Mouse (Mus musculus): ENCODE data around the gene Auts2. TPM values are rescaled to one million over a fixed set of nuclear protein-coding genes. Genes with fewer than 3 reads are reported as not detected.

Auts2 gene
- polyA plus RNA-seq, 2 experiments = 38.3 to 50.8 TPM

- Histone ChIP-seq H3K4me3 (replicated peaks; ENCODE audit: low read length) (no peak overlapping the region), H3K4me2 (replicated peaks; ENCODE audit: low read depth, low read length, severe bottlenecking) (no peak overlapping the region), H3K4me1 (ENCODE audit: control insufficient read depth, insufficient read depth, low read length) (peaks cover 11% of the 10 kb centered on the region), H3K36me3 (ENCODE audit: control insufficient read depth, insufficient read depth, low read length) (no peaks in the 10 kb centered on the region), H3K27ac (replicated peaks; ENCODE audit: low read depth, low read length) (no peak overlapping the region), H3K9me3 (ENCODE audit: control insufficient read depth, low read length) (no peaks in the 10 kb centered on the region; the same call in 1 of the 2 replicates), H3K9ac (ENCODE audit: low read depth, low read length, severe bottlenecking) (no peak overlapping the region), H3K27me3 (ENCODE audit: control insufficient read depth, insufficient read depth, low read length) (peaks cover 17% of the 10 kb centered on the region)
- 29% methylated on average over 10 of the region's 10 CpGs for WGBS
- peak; percentile 68 for DNase-seq (ENCODE audit: low spot score)
- no peak for TF ChIP-seq POLR2A (IDR thresholded peaks at IDR 0.05; ENCODE audit: borderline replicate concordance, extremely low read depth, insufficient read depth, insufficient read length)
- peak; percentile 83 for ATAC-seq (ENCODE audit: low FRiP score, low read depth)
Measured at GRCm38 (mm10) chr5:132067750-132068739, 475.1 kb downstream of the Auts2 start.

GRCm38 (mm10) chr5:132060116-132060515 lies 483.0 kb downstream of the Auts2 start:
- H3K9me3 ChIP-seq (ENCODE audit: control insufficient read depth, low read length) = no peaks in the 10 kb centered on the region
- H3K4me1 ChIP-seq (ENCODE audit: control insufficient read depth, insufficient read depth, low read length) = no peaks in the 10 kb centered on the region
- no peaks in the 10 kb centered on the region for H3K27me3 ChIP-seq (ENCODE audit: control insufficient read depth, insufficient read depth, low read length)
- H3K9ac ChIP-seq (ENCODE audit: low read depth, low read length, severe bottlenecking) = no peak overlapping the region
- H3K36me3 ChIP-seq (ENCODE audit: control insufficient read depth, insufficient read depth, low read length) = no peaks in the 10 kb centered on the region
- 88% methylated on average over 6 of the region's 6 CpGs for WGBS
- ATAC-seq (ENCODE audit: low FRiP score, low read depth) (no peak), DNase-seq (ENCODE audit: low spot score) (no peak)
- TF ChIP-seq POLR2A (IDR thresholded peaks at IDR 0.05; ENCODE audit: borderline replicate concordance, extremely low read depth, insufficient read depth, insufficient read length) = no peak
- no peak overlapping the region for H3K4me2 ChIP-seq (replicated peaks; ENCODE audit: low read depth, low read length, severe bottlenecking)
- H3K4me3 ChIP-seq (replicated peaks; ENCODE audit: low read length) = no peak overlapping the region
- H3K27ac ChIP-seq (replicated peaks; ENCODE audit: low read depth, low read length) = no peak overlapping the region

- no peak overlapping the region for H3K4me3 ChIP-seq (replicated peaks; ENCODE audit: low read length)
- TF ChIP-seq POLR2A (IDR thresholded peaks at IDR 0.05; ENCODE audit: borderline replicate concordance, extremely low read depth, insufficient read depth, insufficient read length) = no peak
- no peak overlapping the region for H3K4me2 ChIP-seq (replicated peaks; ENCODE audit: low read depth, low read length, severe bottlenecking)
- H3K9me3 ChIP-seq (ENCODE audit: control insufficient read depth, low read length) = no peaks in the 10 kb centered on the region
- H3K27me3 ChIP-seq (ENCODE audit: control insufficient read depth, insufficient read depth, low read length) = no peaks in the 10 kb centered on the region
- no peaks in the 10 kb centered on the region for H3K36me3 ChIP-seq (ENCODE audit: control insufficient read depth, insufficient read depth, low read length)
- H3K27ac ChIP-seq (replicated peaks; ENCODE audit: low read depth, low read length) = no peak overlapping the region
- peaks cover 5% of the 10 kb centered on the region; the same call in 1 of the 2 replicates for H3K4me1 ChIP-seq (ENCODE audit: control insufficient read depth, insufficient read depth, low read length)
- no peak overlapping the region for H3K9ac ChIP-seq (ENCODE audit: low read depth, low read length, severe bottlenecking)
- ATAC-seq (ENCODE audit: low FRiP score, low read depth) = no peak
- DNase-seq (ENCODE audit: low spot score) = no peak
- WGBS = 57% methylated on average over 13 of the region's 13 CpGs
Measured at GRCm38 (mm10) chr5:132052637-132053036, 490.5 kb downstream of the Auts2 start.

- Histone ChIP-seq H3K36me3 (ENCODE audit: control insufficient read depth, insufficient read depth, low read length) (no peaks in the 10 kb centered on the region), H3K9me3 (ENCODE audit: control insufficient read depth, low read length) (no peaks in the 10 kb centered on the region), H3K4me2 (replicated peaks; ENCODE audit: low read depth, low read length, severe bottlenecking) (no peak overlapping the region), H3K27me3 (ENCODE audit: control insufficient read depth, insufficient read depth, low read length) (no peaks in the 10 kb centered on the region), H3K4me3 (replicated peaks; ENCODE audit: low read length) (no peak overlapping the region), H3K27ac (replicated peaks; ENCODE audit: low read depth, low read length) (no peak overlapping the region), H3K9ac (ENCODE audit: low read depth, low read length, severe bottlenecking) (no peak overlapping the region), H3K4me1 (ENCODE audit: control insufficient read depth, insufficient read depth, low read length) (no peaks in the 10 kb centered on the region)
- WGBS = 92% methylated on average over 6 of the region's 6 CpGs
- no peak for TF ChIP-seq POLR2A (IDR thresholded peaks at IDR 0.05; ENCODE audit: borderline replicate concordance, extremely low read depth, insufficient read depth, insufficient read length)
- no peak for ATAC-seq (ENCODE audit: low FRiP score, low read depth)
- DNase-seq (ENCODE audit: low spot score) = no peak
Measured at GRCm38 (mm10) chr5:132039584-132039983, 503.6 kb downstream of the Auts2 start.

- no peak for TF ChIP-seq POLR2A (IDR thresholded peaks at IDR 0.05; ENCODE audit: borderline replicate concordance, extremely low read depth, insufficient read depth, insufficient read length)
- Histone ChIP-seq H3K9me3 (ENCODE audit: control insufficient read depth, low read length) (no peaks in the 10 kb centered on the region), H3K4me3 (replicated peaks; ENCODE audit: low read length) (no peak overlapping the region), H3K27ac (replicated peaks; ENCODE audit: low read depth, low read length) (no peak overlapping the region), H3K9ac (ENCODE audit: low read depth, low read length, severe bottlenecking) (no peak overlapping the region), H3K4me2 (replicated peaks; ENCODE audit: low read depth, low read length, severe bottlenecking) (no peak overlapping the region), H3K4me1 (ENCODE audit: control insufficient read depth, insufficient read depth, low read length) (peaks cover 3% of the 10 kb centered on the region; the same call in 1 of the 2 replicates), H3K27me3 (ENCODE audit: control insufficient read depth, insufficient read depth, low read length) (no peaks in the 10 kb centered on the region), H3K36me3 (ENCODE audit: control insufficient read depth, insufficient read depth, low read length) (0 out of 2 replicates have a peak, but pooled peaks cover 3% of the 10 kb centered on the region)
- ATAC-seq (ENCODE audit: low FRiP score, low read depth) (no peak), DNase-seq (ENCODE audit: low spot score) (no peak)
- WGBS = 93% methylated on average over 15 of the region's 15 CpGs
Measured at GRCm38 (mm10) chr5:132033491-132034350, 509.4 kb downstream of the Auts2 start.

Data from limb, embryonic 14.5 days (tissue).